Mouse (Mus musculus) inflammation-experienced regulatory T-cells, adult 6 months (primary cell): ENCODE data around the gene Gdpd5. TPM values are rescaled to one million over a fixed set of nuclear protein-coding genes. Genes with fewer than 3 reads are reported as not detected.
"Not testable (repeated sequence)": the region's sequence is repeated elsewhere in the genome, so short reads cannot be mapped to it uniquely, and the experiment has no call there.

ENCODE experiments used
- ATAC-seq: one replicate; pipeline ENCODE4 v1.8.0; 2017
- polyA plus RNA-seq, 3 experiments: library from polyadenylated mRNA; unstranded; fragments of 100-300 nt; shearing (Covaris generic); gene quantifications; one replicate each; pipeline ENCODE4 v1.2.1; 2017

Gene Gdpd5
- polyA plus RNA-seq, 3 experiments from 2014 or later = 15.1 to 29.0 (median 17.5) TPM

GRCm38 (mm10) chr7:99482637-99483036 lies 101.4 kb downstream of the Gdpd5 start:
- no peak for ATAC-seq

DNA sequence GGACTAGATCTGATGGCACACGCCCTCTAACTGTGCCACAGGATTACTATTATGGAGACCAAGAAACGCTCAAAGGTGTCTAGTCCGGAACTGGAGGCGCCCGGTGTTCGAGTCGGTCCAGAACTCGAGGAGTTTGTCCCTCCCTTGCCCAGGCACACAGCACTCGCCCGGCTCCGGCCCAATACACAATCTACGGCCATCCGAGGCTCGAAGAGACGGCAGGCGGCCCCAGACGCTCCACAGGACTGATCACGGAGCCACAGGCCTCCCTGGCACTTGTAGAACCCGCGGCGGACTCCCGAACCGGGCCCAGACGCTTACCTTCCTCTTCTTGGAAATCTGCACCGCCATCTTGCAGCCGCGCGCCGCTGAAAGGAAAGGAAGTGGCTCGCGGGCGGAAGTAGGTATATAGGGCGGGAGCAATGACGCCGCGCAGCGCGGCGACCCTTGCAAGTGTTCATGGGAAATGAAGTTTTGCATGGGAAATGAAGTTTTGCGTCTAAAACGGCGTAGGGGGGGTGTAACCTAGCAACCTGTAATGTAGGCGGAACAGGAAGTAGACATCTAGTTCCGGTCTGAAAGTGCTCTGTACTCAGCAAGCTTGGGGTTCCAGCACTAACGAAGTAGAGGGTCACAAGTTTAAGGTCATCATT lies 102.2 kb downstream of the Gdpd5 start, which contains the start of gene Rps3:
Rps3 (minus strand) TSS at position 468 of the 653 bp plus-strand sequence.
- peak; percentile 97 for ATAC-seq

- ATAC-seq = no peak
Measured at GRCm38 (mm10) chr7:99483924-99484319, 102.7 kb downstream of the Gdpd5 start.

GRCm38 (mm10) chr7:99484679-99485078 lies 103.5 kb downstream of the Gdpd5 start:
- ATAC-seq = no peak

- no peak for ATAC-seq
Measured at GRCm38 (mm10) chr7:99489708-99490107, 108.5 kb downstream of the Gdpd5 start.

- ATAC-seq = no peak
Measured at GRCm38 (mm10) chr7:99499128-99499527, 117.9 kb downstream of the Gdpd5 start.

DNA sequence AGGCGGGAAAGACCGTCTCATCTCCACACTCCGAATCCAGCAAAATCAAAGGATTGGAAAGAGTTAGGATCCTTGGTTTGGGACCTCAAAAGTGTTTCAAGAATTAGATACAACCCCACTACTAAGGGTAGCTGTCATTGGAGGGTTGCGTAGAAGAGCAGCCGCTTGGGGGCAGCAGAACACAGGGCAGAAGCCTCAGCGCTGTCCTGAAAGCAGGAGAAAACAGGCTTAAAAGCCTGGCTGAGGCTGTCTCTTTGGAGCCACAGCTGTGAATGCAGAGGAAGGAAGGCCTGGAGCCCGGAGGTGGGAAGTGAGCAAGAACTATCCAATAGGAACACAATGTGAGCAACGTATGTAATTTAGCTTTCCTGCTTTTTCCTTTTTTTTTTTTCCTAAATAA lies 119.0 kb downstream of the Gdpd5 start:
- ATAC-seq = peak; percentile 71

DNA sequence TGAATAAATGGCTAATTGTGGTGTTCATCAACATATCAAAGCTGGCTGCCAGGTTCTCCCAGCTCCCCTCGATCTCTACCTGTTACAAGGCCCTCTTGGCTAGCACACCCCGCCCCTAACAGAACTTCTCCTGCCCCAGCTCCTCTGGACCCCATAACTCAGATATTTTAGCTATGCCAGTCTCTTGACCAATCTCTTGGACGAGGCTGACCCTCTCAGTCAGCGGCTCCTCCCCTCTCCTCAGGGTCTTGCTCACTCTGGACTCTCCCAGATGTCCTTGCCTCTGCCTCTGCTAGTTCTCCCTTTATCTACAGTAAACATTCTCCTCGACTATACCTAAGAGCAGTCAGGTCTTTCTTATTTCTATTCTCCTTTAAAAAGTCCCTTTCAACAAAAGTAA lies 119.4 kb downstream of the Gdpd5 start:
- ATAC-seq = no peak

DNA sequence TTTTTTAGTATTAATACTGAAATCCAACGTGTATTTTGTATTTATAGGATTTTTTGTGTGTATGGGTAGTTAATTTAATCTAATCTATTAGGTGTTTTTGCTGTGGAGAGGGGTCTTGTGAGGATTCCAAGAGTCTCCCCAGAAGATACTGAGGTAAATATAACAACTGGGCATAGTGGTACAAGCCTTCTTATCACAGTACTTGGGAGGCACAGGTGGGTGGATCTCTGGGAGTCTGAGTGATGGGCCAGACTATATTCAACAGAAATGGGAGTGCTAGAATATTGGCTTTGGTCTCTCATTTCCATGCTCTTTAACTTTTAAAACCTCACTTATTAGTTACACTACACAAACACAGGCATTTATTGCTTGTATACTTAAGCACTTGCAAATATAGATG lies 119.9 kb downstream of the Gdpd5 start:
- no peak for ATAC-seq

GRCm38 (mm10) chr7:99504556-99504955 lies 123.3 kb downstream of the Gdpd5 start:
- no peak for ATAC-seq

- not testable (repeated sequence) for ATAC-seq
Measured at GRCm38 (mm10) chr7:99508187-99508586, 127.0 kb downstream of the Gdpd5 start.

GRCm38 (mm10) chr7:99510087-99510501 lies 128.9 kb downstream of the Gdpd5 start:
- no peak for ATAC-seq

Other genes starting within 250 kb of the Gdpd5 start
- gene Uvrag, start 240.3 kb upstream of the Gdpd5 start, polyA plus RNA-seq = 1 to 10 TPM; 5.7 to 9.7 (median 7.0) TPM
- gene Dgat2, start 198.7 kb upstream of the Gdpd5 start, polyA plus RNA-seq = 1 to 10 TPM in 1 of 3 experiments, under 1 TPM in 2; 0.54 to 1.8 (median 0.91) TPM
- not detected for gene Mogat2, start 142.8 kb upstream of the Gdpd5 start, polyA plus RNA-seq
- gene Map6, start 114.0 kb upstream of the Gdpd5 start, polyA plus RNA-seq = 1 to 10 TPM; 3.1 to 5.6 (median 3.2) TPM
- gene Serpinh1, start 28.2 kb upstream of the Gdpd5 start, polyA plus RNA-seq = not detected
- under 1 TPM in 1 of 3 experiments, not detected in 2; 0.52 TPM for gene Klhl35, start 84.6 kb downstream of the Gdpd5 start, polyA plus RNA-seq
- gene Rps3, start 102.3 kb downstream of the Gdpd5 start, polyA plus RNA-seq = 1,000 to 10,000 TPM; 2,539 to 3,992 (median 2,708) TPM
- 10 to 100 TPM in 2 of 3 experiments, 1 to 10 TPM in 1; 6.1 to 11.1 (median 10.6) TPM for gene Arrb1, start 154.1 kb downstream of the Gdpd5 start, polyA plus RNA-seq
- under 1 TPM in 1 of 3 experiments, not detected in 2; 0.72 TPM for gene Tpbgl, start 245.7 kb downstream of the Gdpd5 start, polyA plus RNA-seq